Mouse (Mus musculus) C2C12 (cell line): ENCODE data around the gene Dock2. TPM values are rescaled to one million over a fixed set of nuclear protein-coding genes. Genes with fewer than 3 reads are reported as not detected.

ENCODE experiments used
- H3K27me3 ChIP-seq: one replicate; pipeline ENCODE4 v1.6.1; 2011; ENCODE audit not compliant: control insufficient read depth, insufficient read depth, insufficient read length
- H3K36me3 ChIP-seq: one replicate; pipeline ENCODE4 v1.6.1; 2011; ENCODE audit not compliant: control insufficient read depth, insufficient read depth
- H3K4me3 ChIP-seq: one replicate; pipeline ENCODE4 v1.5.1; 2011; ENCODE audit warnings: mild to moderate bottlenecking, control low read depth; ENCODE audit not compliant: poor library complexity, insufficient read depth, severe bottlenecking
- H3K79me2 ChIP-seq: one replicate; pipeline ENCODE4 v1.6.1; 2011; ENCODE audit not compliant: control insufficient read depth, insufficient read depth
- H3K79me3 ChIP-seq: one replicate; pipeline ENCODE4 v1.6.1; 2011; ENCODE audit warnings: low read depth, control low read depth
- H3ac ChIP-seq: one replicate; pipeline ENCODE3; 2011; ENCODE audit warnings: low read depth; ENCODE audit not compliant: control insufficient read depth, insufficient read length
- CEBPB ChIP-seq: IDR thresholded peaks from one replicate; pipeline ENCODE4 v1.6.1; 2011; ENCODE audit warnings: low read depth, mild to moderate bottlenecking, control low read depth, moderate library complexity
- CTCF ChIP-seq: IDR thresholded peaks from one replicate; pipeline ENCODE4 v1.5.1; 2011; ENCODE audit not compliant: control insufficient read depth, insufficient read depth, insufficient read length
- FOSL1 ChIP-seq: IDR thresholded peaks from one replicate; pipeline ENCODE4 v1.8.0; 2011; ENCODE audit warnings: mild to moderate bottlenecking, low read length; ENCODE audit not compliant: poor library complexity, insufficient read depth, severe bottlenecking
- MAX ChIP-seq: IDR thresholded peaks from one replicate; pipeline ENCODE4 v1.6.1; 2011; ENCODE audit warnings: mild to moderate bottlenecking, control low read depth
- MYOD1 ChIP-seq: IDR thresholded peaks from one replicate; pipeline ENCODE4 v1.6.1; 2011; ENCODE audit warnings: low read depth; ENCODE audit not compliant: control insufficient read depth, insufficient read length
- MYOG ChIP-seq: IDR thresholded peaks from one replicate; pipeline ENCODE4 v1.6.1; 2011; ENCODE audit not compliant: control insufficient read depth, insufficient read length; ENCODE audit errors: extremely low read depth
- USF1 ChIP-seq: IDR thresholded peaks from one replicate; pipeline ENCODE4 v1.6.1; 2011; ENCODE audit warnings: low read depth, mild to moderate bottlenecking, control low read depth, moderate library complexity
- polyA plus RNA-seq: library from polyadenylated mRNA; unstranded; fragments of >200 nt; fragmentation: generic; extraction: Trizol; gene quantifications from one replicate; pipeline ENCODE4 v1.2.1, GENCODE M21; 2012; ENCODE audit warnings: missing spikeins

Dock2 gene
- polyA plus RNA-seq, 1 experiment = 0.01 TPM

- Histone ChIP-seq H3K27me3 (no peaks in the 10 kb centered on the region), H3K36me3 (no peaks in the 10 kb centered on the region), H3ac (no peak overlapping the region), H3K79me3 (no peaks in the 10 kb centered on the region), H3K79me2 (no peaks in the 10 kb centered on the region), H3K4me3 (no peak overlapping the region)
- TF ChIP-seq MYOD1 = no peak
- TF ChIP-seq CTCF = no peak
- TF ChIP-seq USF1 = no peak
- TF ChIP-seq FOSL1 = no peak
- TF ChIP-seq MYOG = no peak
- no peak for TF ChIP-seq CEBPB
- TF ChIP-seq MAX = no peak
Observed at GRCm38 (mm10) chr11:34780786-34781185, 2.9 kb downstream of the Dock2 start.

GRCm38 (mm10) chr11:34779966-34780365, 3.7 kb downstream of the Dock2 start:
- Histone ChIP-seq H3K36me3 (no peaks in the 10 kb centered on the region), H3K27me3 (no peaks in the 10 kb centered on the region), H3K79me3 (no peaks in the 10 kb centered on the region), H3K4me3 (no peak overlapping the region), H3K79me2 (no peaks in the 10 kb centered on the region), H3ac (no peak overlapping the region)
- TF ChIP-seq MAX (no peak), MYOG (no peak), CTCF (no peak), MYOD1 (no peak), USF1 (no peak), FOSL1 (no peak), CEBPB (no peak)

GRCm38 (mm10) chr11:34778351-34778750, 5.3 kb downstream of the Dock2 start:
- H3K27me3 ChIP-seq = no peaks in the 10 kb centered on the region
- H3K4me3 ChIP-seq = no peak overlapping the region
- H3K79me2 ChIP-seq = no peaks in the 10 kb centered on the region
- H3K36me3 ChIP-seq = no peaks in the 10 kb centered on the region
- H3K79me3 ChIP-seq = no peaks in the 10 kb centered on the region
- no peak for TF ChIP-seq CEBPB
- no peak for TF ChIP-seq CTCF
- no peak for TF ChIP-seq MYOG
- no peak for TF ChIP-seq MAX
- no peak for TF ChIP-seq USF1
- TF ChIP-seq MYOD1 = no peak
- no peak for TF ChIP-seq FOSL1
- H3ac ChIP-seq = no peak overlapping the region

- no peaks in the 10 kb centered on the region for H3K36me3 ChIP-seq
- TF ChIP-seq MYOD1 (no peak), CTCF (no peak), USF1 (no peak), MYOG (no peak), MAX (no peak), CEBPB (no peak), FOSL1 (no peak)
- H3K79me3 ChIP-seq = no peaks in the 10 kb centered on the region
- H3K27me3 ChIP-seq = no peaks in the 10 kb centered on the region
- no peak overlapping the region for H3K4me3 ChIP-seq
- H3ac ChIP-seq = no peak overlapping the region
- H3K79me2 ChIP-seq = no peaks in the 10 kb centered on the region
Observed at GRCm38 (mm10) chr11:34777529-34777928, 6.2 kb downstream of the Dock2 start.

GRCm38 (mm10) chr11:34776054-34776453, 7.6 kb downstream of the Dock2 start:
- H3ac ChIP-seq = no peak overlapping the region
- H3K79me3 ChIP-seq = no peaks in the 10 kb centered on the region
- no peaks in the 10 kb centered on the region for H3K36me3 ChIP-seq
- H3K4me3 ChIP-seq = no peak overlapping the region
- TF ChIP-seq MYOG = no peak
- no peak for TF ChIP-seq CTCF
- TF ChIP-seq USF1 = no peak
- TF ChIP-seq MYOD1 = no peak
- TF ChIP-seq MAX = no peak
- TF ChIP-seq CEBPB = no peak
- no peak for TF ChIP-seq FOSL1
- no peaks in the 10 kb centered on the region for H3K27me3 ChIP-seq
- H3K79me2 ChIP-seq = no peaks in the 10 kb centered on the region

GRCm38 (mm10) chr11:34774636-34775035, 9.1 kb downstream of the Dock2 start:
- Histone ChIP-seq H3K36me3 (no peaks in the 10 kb centered on the region), H3K79me3 (no peaks in the 10 kb centered on the region), H3K4me3 (no peak overlapping the region), H3K79me2 (no peaks in the 10 kb centered on the region), H3K27me3 (no peaks in the 10 kb centered on the region), H3ac (no peak overlapping the region)
- TF ChIP-seq FOSL1 (no peak), USF1 (no peak), MYOD1 (no peak), CTCF (no peak), CEBPB (no peak), MAX (no peak), MYOG (no peak)
